Mouse (Mus musculus) heart, postnatal 10 days (tissue): Measurements from ENCODE around the gene Fkbp11. TPM values are rescaled to one million over a fixed set of nuclear protein-coding genes. Genes with fewer than 3 reads are reported as not detected.

Experiments
- total RNA-seq, 2 experiments: library from RNA; stranded (reverse); gene quantifications; 2 replicates each; pipeline ENCODE4 v1.2.3; 2021

Gene Fkbp11
- total RNA-seq, 2 experiments from 2014 or later, result 8.1 to 10.2 TPM

Other genes with a start within 250 kb of the Fkbp11 start
- gene Lalba, start 245.5 kb downstream of the Fkbp11 start, total RNA-seq, result under 1 TPM in 1 of 2 experiments, not detected in 1; 0.47 TPM
- not detected for gene Olfr279, start 235.8 kb downstream of the Fkbp11 start, total RNA-seq
- 10 to 100 TPM; 89.3 to 91.8 TPM for gene Kansl2, start 193.9 kb downstream of the Fkbp11 start, total RNA-seq
- 10 to 100 TPM; 34.5 to 40.0 TPM for gene Ccnt1, start 157.3 kb downstream of the Fkbp11 start, total RNA-seq
- under 1 TPM in 1 of 2 experiments, not detected in 1; 0.53 TPM for gene 4930415O20Rik, start 157.2 kb downstream of the Fkbp11 start, total RNA-seq
- 100 to 1,000 TPM; 187 to 200 TPM for gene Adcy6, start 118.1 kb downstream of the Fkbp11 start, total RNA-seq
- gene Cacnb3, start 97.4 kb downstream of the Fkbp11 start, total RNA-seq, result 10 to 100 TPM; 13.6 to 14.0 TPM
- 10 to 100 TPM; 55.2 to 57.2 TPM for gene Ddx23, start 65.3 kb downstream of the Fkbp11 start, total RNA-seq
- 1 to 10 TPM in 1 of 2 experiments, under 1 TPM in 1; 0.84 to 1.9 TPM for gene Rnd1, start 50.7 kb downstream of the Fkbp11 start, total RNA-seq
- under 1 TPM; 0.12 to 0.41 TPM for gene Ccdc65, start 20.0 kb downstream of the Fkbp11 start, total RNA-seq
- gene Arf3, start 35.0 kb upstream of the Fkbp11 start, total RNA-seq, result 10 to 100 TPM; 36.3 to 40.1 TPM
- under 1 TPM; 0.43 to 0.67 TPM for gene Wnt10b, start 50.0 kb upstream of the Fkbp11 start, total RNA-seq
- gene Wnt1, start 61.7 kb upstream of the Fkbp11 start, total RNA-seq, result not detected
- gene Ddn, start 81.3 kb upstream of the Fkbp11 start, total RNA-seq, result under 1 TPM; 0.10 to 0.32 TPM
- gene Prkag1, start 103.3 kb upstream of the Fkbp11 start, total RNA-seq, result 10 to 100 TPM; 93.7 to 94.3 TPM
- gene Kmt2d, start 143.0 kb upstream of the Fkbp11 start, total RNA-seq, result 10 to 100 TPM; 63.0 to 72.1 TPM
- gene Rhebl1, start 166.3 kb upstream of the Fkbp11 start, total RNA-seq, result 1 to 10 TPM; 1.6 to 2.8 TPM
- gene Dhh, start 170.3 kb upstream of the Fkbp11 start, total RNA-seq, result 1 to 10 TPM; 2.8 to 3.8 TPM
- gene Lmbr1l, start 190.0 kb upstream of the Fkbp11 start, total RNA-seq, result 10 to 100 TPM; 15.4 to 16.1 TPM
- 100 to 1,000 TPM; 373 to 402 TPM for gene Tuba1b, start 206.4 kb upstream of the Fkbp11 start, total RNA-seq
- not detected for gene Gm49450, start 225.4 kb upstream of the Fkbp11 start, total RNA-seq
- 100 to 1,000 TPM; 263 to 273 TPM for gene Tuba1a, start 225.5 kb upstream of the Fkbp11 start, total RNA-seq